Mouse (Mus musculus): Measurements from ENCODE around the gene Olfr1223.

DNA sequence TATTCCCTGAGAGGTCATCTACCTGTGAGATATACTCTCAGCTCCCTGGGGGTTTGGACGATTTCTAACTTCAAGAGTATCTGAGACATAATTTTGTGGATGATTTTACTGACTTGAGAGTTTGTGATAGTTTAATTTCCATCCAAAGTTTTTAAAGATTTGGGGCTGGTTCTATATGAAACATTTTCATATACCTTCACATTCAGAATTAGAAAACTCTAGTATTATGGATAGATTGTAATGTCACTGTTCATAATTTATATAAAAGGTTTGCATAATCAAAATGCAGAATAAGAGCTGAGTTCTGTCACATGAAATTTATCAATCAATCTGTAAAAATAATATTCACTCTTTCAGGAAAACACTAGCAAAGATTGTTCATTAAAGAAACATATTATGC, at the start of gene Olfr1223:
- TF ChIP-seq CTCF (IDR thresholded peaks at IDR 0.05; ENCODE audit: control insufficient read depth, insufficient read depth, low read length) (no peak), POLR2A (IDR thresholded peaks at IDR 0.05; ENCODE audit: borderline replicate concordance, control insufficient read depth, low read depth, low read length) (no peak)
